Mouse (Mus musculus): ENCODE data around the gene Klhl29. TPM values are rescaled to one million over a fixed set of nuclear protein-coding genes. Genes with fewer than 3 reads are reported as not detected.

Klhl29 gene
- polyA plus RNA-seq, 1 experiment from 2014 or later: 3.4 TPM

GRCm38 (mm10) chr12:5210786-5211185 lies 164.7 kb downstream of the Klhl29 start:
- Histone ChIP-seq H3K9ac (replicated peaks; ENCODE audit: low read depth, low read length) (no peak overlapping the region), H3K4me2 (replicated peaks; ENCODE audit: low read depth, low read length) (no peak overlapping the region), H3K36me3 (ENCODE audit: control insufficient read depth, insufficient read depth, low read length) (no peaks in the 10 kb centered on the region), H3K4me1 (ENCODE audit: control insufficient read depth, insufficient read depth, low read length) (peaks cover 8% of the 10 kb centered on the region; the same call in 1 of the 2 replicates), H3K27ac (ENCODE audit: low read length) (no peak overlapping the region), H3K4me3 (ENCODE audit: low read depth, low read length) (no peak overlapping the region), H3K9me3 (ENCODE audit: control insufficient read depth, low read depth, low read length) (no peaks in the 10 kb centered on the region), H3K27me3 (ENCODE audit: control insufficient read depth, insufficient read depth, low read length) (no peaks in the 10 kb centered on the region)
- WGBS: 71% methylated on average over 9 of the region's 9 CpGs
- ATAC-seq (ENCODE audit: insufficient number of reproducible peaks, insufficient read depth, low FRiP score, low read depth): no peak

- H3K27me3 ChIP-seq (ENCODE audit: control insufficient read depth, insufficient read depth, low read length): no peaks in the 10 kb centered on the region
- no peak overlapping the region for H3K27ac ChIP-seq (ENCODE audit: low read length)
- no peak overlapping the region for H3K4me3 ChIP-seq (ENCODE audit: low read depth, low read length)
- H3K4me1 ChIP-seq (ENCODE audit: control insufficient read depth, insufficient read depth, low read length): peaks cover 7% of the 10 kb centered on the region; the same call in 1 of the 2 replicates
- no peak for ATAC-seq (ENCODE audit: insufficient number of reproducible peaks, insufficient read depth, low FRiP score, low read depth)
- H3K9me3 ChIP-seq (ENCODE audit: control insufficient read depth, low read depth, low read length): no peaks in the 10 kb centered on the region
- H3K36me3 ChIP-seq (ENCODE audit: control insufficient read depth, insufficient read depth, low read length): no peaks in the 10 kb centered on the region
- 75% methylated on average over 17 of the region's 17 CpGs for WGBS
- no peak overlapping the region for H3K4me2 ChIP-seq (replicated peaks; ENCODE audit: low read depth, low read length)
- no peak overlapping the region for H3K9ac ChIP-seq (replicated peaks; ENCODE audit: low read depth, low read length)
Measured at GRCm38 (mm10) chr12:5207941-5208905, 167.3 kb downstream of the Klhl29 start.

- no peak overlapping the region for H3K27ac ChIP-seq (ENCODE audit: low read length)
- no peaks in the 10 kb centered on the region for H3K36me3 ChIP-seq (ENCODE audit: control insufficient read depth, insufficient read depth, low read length)
- H3K4me3 ChIP-seq (ENCODE audit: low read depth, low read length): no peak overlapping the region
- H3K27me3 ChIP-seq (ENCODE audit: control insufficient read depth, insufficient read depth, low read length): no peaks in the 10 kb centered on the region
- H3K9ac ChIP-seq (replicated peaks; ENCODE audit: low read depth, low read length): no peak overlapping the region
- WGBS: 89% methylated on average over 4 of the region's 4 CpGs
- H3K4me2 ChIP-seq (replicated peaks; ENCODE audit: low read depth, low read length): no peak overlapping the region
- ATAC-seq (ENCODE audit: insufficient number of reproducible peaks, insufficient read depth, low FRiP score, low read depth): no peak
- H3K9me3 ChIP-seq (ENCODE audit: control insufficient read depth, low read depth, low read length): no peaks in the 10 kb centered on the region
- H3K4me1 ChIP-seq (ENCODE audit: control insufficient read depth, insufficient read depth, low read length): peaks cover 6% of the 10 kb centered on the region; the same call in 1 of the 2 replicates
Measured at GRCm38 (mm10) chr12:5207172-5207571, 168.3 kb downstream of the Klhl29 start.

- no peaks in the 10 kb centered on the region for H3K36me3 ChIP-seq (ENCODE audit: control insufficient read depth, insufficient read depth, low read length)
- no peak for ATAC-seq (ENCODE audit: insufficient number of reproducible peaks, insufficient read depth, low FRiP score, low read depth)
- H3K9me3 ChIP-seq (ENCODE audit: control insufficient read depth, low read depth, low read length): no peaks in the 10 kb centered on the region
- no peaks in the 10 kb centered on the region for H3K27me3 ChIP-seq (ENCODE audit: control insufficient read depth, insufficient read depth, low read length)
- H3K9ac ChIP-seq (replicated peaks; ENCODE audit: low read depth, low read length): no peak overlapping the region
- H3K27ac ChIP-seq (ENCODE audit: low read length): no peak overlapping the region
- no peak overlapping the region for H3K4me3 ChIP-seq (ENCODE audit: low read depth, low read length)
- 36% methylated on average over 11 of the region's 11 CpGs for WGBS
- H3K4me2 ChIP-seq (replicated peaks; ENCODE audit: low read depth, low read length): no peak overlapping the region
- peaks cover 6% of the 10 kb centered on the region; the same call in 1 of the 2 replicates for H3K4me1 ChIP-seq (ENCODE audit: control insufficient read depth, insufficient read depth, low read length)
Measured at GRCm38 (mm10) chr12:5204071-5204840, 171.2 kb downstream of the Klhl29 start.

GRCm38 (mm10) chr12:5203385-5203784 lies 172.1 kb downstream of the Klhl29 start:
- H3K27ac ChIP-seq (ENCODE audit: low read length): no peak overlapping the region
- H3K4me2 ChIP-seq (replicated peaks; ENCODE audit: low read depth, low read length): no peak overlapping the region
- H3K4me3 ChIP-seq (ENCODE audit: low read depth, low read length): no peak overlapping the region
- H3K27me3 ChIP-seq (ENCODE audit: control insufficient read depth, insufficient read depth, low read length): no peaks in the 10 kb centered on the region
- no peak overlapping the region for H3K9ac ChIP-seq (replicated peaks; ENCODE audit: low read depth, low read length)
- 79% methylated on average over 5 of the region's 5 CpGs for WGBS
- peaks cover 6% of the 10 kb centered on the region; the same call in 1 of the 2 replicates for H3K4me1 ChIP-seq (ENCODE audit: control insufficient read depth, insufficient read depth, low read length)
- H3K9me3 ChIP-seq (ENCODE audit: control insufficient read depth, low read depth, low read length): no peaks in the 10 kb centered on the region
- no peaks in the 10 kb centered on the region for H3K36me3 ChIP-seq (ENCODE audit: control insufficient read depth, insufficient read depth, low read length)
- no peak for ATAC-seq (ENCODE audit: insufficient number of reproducible peaks, insufficient read depth, low FRiP score, low read depth)

- Histone ChIP-seq H3K4me1 (ENCODE audit: control insufficient read depth, insufficient read depth, low read length) (peaks cover 2% of the 10 kb centered on the region; the same call in 1 of the 2 replicates), H3K9me3 (ENCODE audit: control insufficient read depth, low read depth, low read length) (no peaks in the 10 kb centered on the region), H3K27me3 (ENCODE audit: control insufficient read depth, insufficient read depth, low read length) (no peaks in the 10 kb centered on the region), H3K9ac (replicated peaks; ENCODE audit: low read depth, low read length) (no peak overlapping the region), H3K4me3 (ENCODE audit: low read depth, low read length) (no peak overlapping the region), H3K27ac (ENCODE audit: low read length) (no peak overlapping the region), H3K36me3 (ENCODE audit: control insufficient read depth, insufficient read depth, low read length) (no peaks in the 10 kb centered on the region), H3K4me2 (replicated peaks; ENCODE audit: low read depth, low read length) (no peak overlapping the region)
- WGBS: 28% methylated on average over 4 of the region's 4 CpGs
- no peak for ATAC-seq (ENCODE audit: insufficient number of reproducible peaks, insufficient read depth, low FRiP score, low read depth)
Measured at GRCm38 (mm10) chr12:5198254-5198653, 177.2 kb downstream of the Klhl29 start.

GRCm38 (mm10) chr12:5194176-5194575 lies 181.3 kb downstream of the Klhl29 start:
- no peak for ATAC-seq (ENCODE audit: insufficient number of reproducible peaks, insufficient read depth, low FRiP score, low read depth)
- Histone ChIP-seq H3K4me2 (replicated peaks; ENCODE audit: low read depth, low read length) (no peak overlapping the region), H3K27me3 (ENCODE audit: control insufficient read depth, insufficient read depth, low read length) (no peaks in the 10 kb centered on the region), H3K9me3 (ENCODE audit: control insufficient read depth, low read depth, low read length) (no peaks in the 10 kb centered on the region), H3K4me3 (ENCODE audit: low read depth, low read length) (no peak overlapping the region), H3K27ac (ENCODE audit: low read length) (no peak overlapping the region), H3K9ac (replicated peaks; ENCODE audit: low read depth, low read length) (no peak overlapping the region), H3K4me1 (ENCODE audit: control insufficient read depth, insufficient read depth, low read length) (peaks cover 15% of the 10 kb centered on the region), H3K36me3 (ENCODE audit: control insufficient read depth, insufficient read depth, low read length) (no peaks in the 10 kb centered on the region)
- 55% methylated on average over 6 of the region's 6 CpGs for WGBS

GRCm38 (mm10) chr12:5192380-5192718 lies 183.1 kb downstream of the Klhl29 start:
- H3K9me3 ChIP-seq (ENCODE audit: control insufficient read depth, low read depth, low read length): no peaks in the 10 kb centered on the region
- H3K27ac ChIP-seq (ENCODE audit: low read length): peak overlapping the region; percentile 44; the same call in 1 of the 2 replicates
- ATAC-seq (ENCODE audit: insufficient number of reproducible peaks, insufficient read depth, low FRiP score, low read depth): no peak
- H3K27me3 ChIP-seq (ENCODE audit: control insufficient read depth, insufficient read depth, low read length): no peaks in the 10 kb centered on the region
- no peaks in the 10 kb centered on the region for H3K36me3 ChIP-seq (ENCODE audit: control insufficient read depth, insufficient read depth, low read length)
- H3K4me1 ChIP-seq (ENCODE audit: control insufficient read depth, insufficient read depth, low read length): peaks cover 15% of the 10 kb centered on the region
- H3K9ac ChIP-seq (replicated peaks; ENCODE audit: low read depth, low read length): no peak overlapping the region
- 36% methylated on average over 9 of the region's 9 CpGs for WGBS
- H3K4me3 ChIP-seq (ENCODE audit: low read depth, low read length): no peak overlapping the region
- H3K4me2 ChIP-seq (replicated peaks; ENCODE audit: low read depth, low read length): no peak overlapping the region
